Mouse (Mus musculus) heart, adult 8-10 months (tissue): Measurements from ENCODE around the gene Pskh1. TPM values are rescaled to one million over a fixed set of nuclear protein-coding genes. Genes with fewer than 3 reads are reported as not detected.

ENCODE experiments used
- DNase-seq: peaks from one replicate; pipeline ENCODE4 v3.0.0; 2022; ENCODE audit warnings: low spot score
- total RNA-seq, 4 experiments: library from RNA; stranded (reverse); gene quantifications; 2 replicates each; pipeline ENCODE4 v1.2.4; 2022

The Pskh1 gene
- total RNA-seq, 4 experiments from 2014 or later, result 15.6 to 19.2 (median 18.1) TPM

DNA sequence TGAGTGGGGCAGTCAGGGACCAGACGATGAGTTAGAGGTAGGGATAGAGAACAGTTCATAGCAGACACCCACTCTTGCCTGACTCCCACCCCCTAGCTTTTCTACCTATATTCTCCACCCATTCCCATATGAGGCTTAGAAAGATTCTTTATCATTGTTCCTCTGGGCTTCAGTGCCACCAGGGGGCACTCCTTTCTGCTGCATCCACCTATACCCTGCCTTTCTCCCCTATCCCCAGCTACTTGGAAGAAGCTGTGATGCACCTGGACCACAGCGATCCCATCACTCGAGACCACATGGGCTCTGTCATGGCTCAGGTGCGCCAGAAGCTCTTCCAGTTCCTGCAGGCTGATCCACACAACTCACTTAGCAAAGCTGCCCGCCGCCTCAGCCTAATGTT is 7.8 kb upstream of the Pskh1 start:
- no peak for DNase-seq

DNA sequence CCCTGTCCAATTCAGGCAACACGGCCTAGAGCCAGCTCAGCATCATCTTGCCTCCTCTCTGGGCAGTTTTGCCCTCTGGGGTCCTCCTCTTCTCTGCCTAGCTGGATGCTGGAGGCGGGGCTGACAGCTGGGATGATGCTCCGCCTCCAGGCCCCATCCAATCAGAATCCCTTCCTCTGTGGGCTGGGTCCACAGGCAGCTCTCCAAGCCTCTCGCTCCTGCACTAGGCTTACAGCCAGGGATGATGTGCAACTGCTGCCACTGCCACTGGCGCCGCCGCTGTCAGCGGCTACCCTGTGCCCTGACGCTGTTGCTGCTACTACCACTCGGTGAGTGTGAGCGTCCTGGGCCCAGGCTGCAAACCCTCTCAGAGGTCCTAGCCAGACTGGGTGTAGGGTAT is 6.9 kb upstream of the Pskh1 start, which contains the start of gene Nrn1l:
Gene Nrn1l (plus strand): TSS at position 229 of the 400 bp plus-strand sequence.
- peak; percentile 53 for DNase-seq

DNA sequence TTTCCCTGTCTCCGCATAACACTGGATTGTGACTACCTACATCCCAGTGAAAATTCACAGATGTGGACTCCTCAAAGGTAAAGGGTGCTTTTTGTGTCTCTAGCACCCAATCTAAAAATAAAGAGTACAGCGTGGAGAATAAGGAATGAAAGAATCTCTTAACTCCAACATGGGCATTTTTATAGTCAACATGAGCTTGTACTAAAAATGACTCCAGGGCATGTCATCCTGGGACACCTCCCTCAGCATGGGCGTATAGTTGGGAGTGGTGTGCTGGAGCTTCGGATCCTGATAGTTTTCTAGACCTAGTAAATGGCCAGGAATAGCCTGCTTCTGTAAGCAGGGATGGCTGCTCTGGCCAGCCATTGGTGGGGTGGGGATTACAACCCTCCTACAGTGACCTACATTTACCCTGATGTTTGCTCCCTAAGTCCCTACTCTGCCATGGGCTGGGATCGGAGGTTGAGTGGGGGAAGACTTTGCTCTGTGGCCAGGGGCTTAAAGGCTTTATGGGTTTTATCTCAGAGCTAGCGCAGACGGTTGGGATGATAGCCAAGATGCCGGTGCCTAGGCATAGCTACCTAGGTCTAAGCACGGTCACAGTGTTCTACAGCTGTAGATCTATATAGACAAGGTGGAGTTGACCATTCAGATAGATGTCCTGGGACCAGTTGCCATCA is 2.3 kb upstream of the Pskh1 start:
- no peak for DNase-seq

DNA sequence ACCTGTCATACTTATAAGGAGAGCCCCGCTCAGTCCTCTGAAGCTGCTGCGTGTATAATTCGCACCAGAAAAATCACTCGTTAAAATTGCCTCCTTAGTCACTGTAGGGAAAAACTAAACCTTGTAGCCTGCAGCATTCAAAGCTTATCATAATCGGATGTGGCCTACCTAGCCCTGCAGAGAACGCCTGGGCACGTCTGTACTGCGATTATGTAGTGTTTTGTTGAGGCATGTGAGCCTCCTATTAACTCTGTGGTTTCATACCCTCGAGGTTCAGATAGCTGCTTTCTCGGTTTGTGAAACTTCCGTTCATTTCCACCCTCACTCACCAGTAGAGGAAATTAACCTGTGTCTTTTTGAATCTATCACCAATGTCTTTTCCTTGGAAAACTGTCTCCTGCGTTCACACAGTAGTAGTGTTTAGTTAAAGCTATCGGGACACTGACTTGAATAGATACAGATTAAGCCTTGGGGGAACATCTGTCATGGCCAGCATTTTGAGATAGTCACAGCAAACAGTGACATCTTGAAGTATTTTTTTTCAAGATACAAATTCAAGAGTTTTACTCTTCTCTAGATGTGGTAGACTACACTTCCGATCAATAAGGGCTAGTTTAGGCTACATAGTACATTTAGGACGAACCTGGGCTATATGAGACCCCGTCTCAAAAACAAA is 838 bp downstream of the Pskh1 start:
- no peak for DNase-seq

DNA sequence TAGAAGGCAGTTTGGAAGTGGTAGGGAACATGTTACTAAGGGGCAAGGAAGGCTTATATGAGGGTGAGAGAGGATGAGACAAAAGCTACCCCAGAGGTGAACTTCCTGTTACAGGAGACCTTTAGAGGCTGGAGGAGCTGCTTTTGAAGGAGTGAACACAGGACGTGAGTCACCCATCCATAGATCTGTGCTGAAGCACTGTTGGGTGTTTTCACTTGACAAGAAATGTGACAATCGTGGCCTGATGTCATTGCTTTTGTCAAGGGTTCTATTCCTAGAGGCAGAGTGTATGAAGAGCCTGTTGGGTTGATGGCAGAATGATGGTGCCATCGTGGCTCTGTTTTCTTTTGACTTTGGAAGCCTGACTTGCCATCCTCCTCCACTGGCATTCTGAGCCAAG is 19.1 kb downstream of the Pskh1 start:
- DNase-seq, result no peak

DNA sequence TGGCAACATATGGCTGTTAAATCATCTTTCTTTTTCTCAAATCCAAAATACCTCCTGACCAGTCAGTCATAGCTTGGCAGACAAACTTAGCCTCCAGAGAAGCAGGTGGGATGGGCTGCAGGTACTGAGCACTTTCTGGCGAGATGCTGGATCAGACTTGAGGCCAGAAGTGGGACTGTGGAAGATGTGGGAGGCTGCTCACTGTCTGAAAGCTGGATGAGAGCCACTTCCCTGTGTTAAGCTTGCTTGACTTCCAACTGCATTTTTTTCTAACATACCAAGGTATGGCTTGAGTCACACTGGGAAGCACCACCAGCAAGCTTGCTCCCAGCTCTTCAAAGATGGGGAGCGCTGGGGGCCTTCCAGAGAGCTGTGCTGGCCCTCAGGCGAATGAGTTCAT is 24.9 kb downstream of the Pskh1 start:
- no peak for DNase-seq

DNA sequence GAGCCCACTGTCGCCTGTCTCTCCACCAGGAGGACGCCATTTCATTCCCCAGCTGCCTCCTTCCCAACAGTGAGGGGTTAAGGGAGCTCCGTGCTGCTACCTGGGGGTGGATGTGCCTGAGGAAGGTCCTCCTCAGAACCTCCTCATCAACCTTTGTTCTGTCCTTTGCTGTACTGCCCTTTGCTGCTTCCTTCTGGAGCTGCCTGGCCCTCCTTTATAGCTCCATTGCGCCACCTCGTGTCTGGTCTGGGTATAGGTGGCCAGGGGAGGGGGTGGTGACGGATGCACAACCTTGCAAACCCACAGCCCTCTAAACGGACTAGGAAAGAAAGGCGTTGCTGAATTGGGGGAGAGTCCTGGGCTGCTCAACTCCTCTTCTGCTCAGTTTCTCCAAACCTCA is 30.4 kb downstream of the Pskh1 start:
- peak; percentile 85 for DNase-seq

DNA sequence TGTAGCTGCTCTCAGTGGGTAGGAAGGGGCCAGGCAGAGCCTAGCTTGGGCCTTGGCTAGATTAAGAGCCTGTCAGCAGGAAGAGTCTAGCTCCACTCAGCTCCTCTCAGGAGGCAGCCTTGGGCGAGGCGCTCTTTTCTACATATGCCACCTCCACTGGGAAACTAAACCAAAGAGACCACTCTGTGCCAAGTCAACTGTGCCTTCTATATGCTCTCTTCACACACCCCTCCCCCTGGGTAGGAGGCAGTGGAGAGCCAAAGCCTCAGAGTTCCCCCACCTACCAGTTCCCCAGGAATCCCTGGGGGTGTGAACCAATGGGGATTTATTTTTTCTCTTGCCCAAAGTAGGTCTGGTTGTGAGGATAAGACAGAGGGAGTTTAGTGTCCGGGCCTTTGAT is 31.0 kb downstream of the Pskh1 start:
- DNase-seq, result no peak

DNA sequence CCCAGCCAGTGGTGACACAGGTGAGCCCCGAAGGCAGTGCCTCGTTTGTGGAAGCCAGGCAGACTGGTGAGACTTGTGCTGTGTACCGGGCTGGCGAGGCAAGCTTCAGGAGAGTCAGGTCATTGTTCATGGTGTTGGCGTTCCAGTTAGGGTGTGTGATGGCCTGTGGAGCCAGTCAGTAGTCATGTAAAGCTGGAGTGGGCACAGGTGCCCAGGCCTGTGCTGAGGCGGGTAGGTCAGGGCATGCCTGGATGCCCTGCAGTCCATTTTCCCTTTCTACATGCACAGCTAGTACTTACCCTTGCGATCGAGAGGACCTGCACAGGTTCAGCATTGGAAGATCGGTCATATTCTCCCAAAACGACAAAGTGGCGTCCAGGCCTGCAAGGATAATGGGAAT is 32.3 kb downstream of the Pskh1 start:
- no peak for DNase-seq

DNA sequence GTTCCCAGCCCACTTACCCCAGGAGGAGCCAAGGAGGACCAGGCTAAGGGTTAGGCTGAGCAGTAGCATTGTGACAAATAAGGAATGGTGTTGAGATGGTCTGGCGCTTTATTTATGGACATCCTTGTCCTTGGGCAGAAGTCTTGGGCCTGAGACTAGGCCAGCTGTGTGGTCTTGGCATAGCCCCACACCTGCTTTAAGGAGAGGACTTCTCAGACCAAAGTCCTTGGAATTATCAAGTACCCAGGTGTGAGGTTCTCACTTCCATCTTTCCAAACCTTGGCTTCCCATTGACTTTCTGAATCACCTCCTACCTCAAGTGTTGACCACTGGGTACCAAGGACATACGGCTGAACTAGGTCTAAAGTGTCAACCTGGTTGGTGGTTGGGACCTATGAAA is 33.5 kb downstream of the Pskh1 start, which contains the start of gene Ctrl:
Gene Ctrl (minus strand): TSS at position 101 of the 400 bp plus-strand sequence.
- DNase-seq, result no peak

DNA sequence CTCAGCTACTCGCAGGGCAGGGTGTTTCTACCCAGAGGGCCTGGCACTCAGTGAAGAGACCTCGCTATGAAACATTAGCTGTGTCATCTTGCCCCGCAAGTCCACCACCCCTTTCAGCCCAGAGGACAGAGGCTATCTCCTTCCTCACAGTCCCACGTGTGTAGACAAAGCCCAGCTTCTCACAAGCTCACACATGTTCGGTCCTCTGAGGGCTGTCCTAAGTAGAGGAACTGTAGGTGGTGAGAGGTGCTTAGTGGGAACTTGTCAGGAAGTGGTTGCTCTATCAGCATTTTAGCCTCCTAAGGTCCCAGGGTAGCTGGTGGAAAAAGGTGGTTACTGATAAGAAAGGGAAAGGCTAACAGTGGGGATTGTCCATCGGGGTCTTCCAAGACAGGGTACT is 34.9 kb downstream of the Pskh1 start:
- DNase-seq, result no peak

DNA sequence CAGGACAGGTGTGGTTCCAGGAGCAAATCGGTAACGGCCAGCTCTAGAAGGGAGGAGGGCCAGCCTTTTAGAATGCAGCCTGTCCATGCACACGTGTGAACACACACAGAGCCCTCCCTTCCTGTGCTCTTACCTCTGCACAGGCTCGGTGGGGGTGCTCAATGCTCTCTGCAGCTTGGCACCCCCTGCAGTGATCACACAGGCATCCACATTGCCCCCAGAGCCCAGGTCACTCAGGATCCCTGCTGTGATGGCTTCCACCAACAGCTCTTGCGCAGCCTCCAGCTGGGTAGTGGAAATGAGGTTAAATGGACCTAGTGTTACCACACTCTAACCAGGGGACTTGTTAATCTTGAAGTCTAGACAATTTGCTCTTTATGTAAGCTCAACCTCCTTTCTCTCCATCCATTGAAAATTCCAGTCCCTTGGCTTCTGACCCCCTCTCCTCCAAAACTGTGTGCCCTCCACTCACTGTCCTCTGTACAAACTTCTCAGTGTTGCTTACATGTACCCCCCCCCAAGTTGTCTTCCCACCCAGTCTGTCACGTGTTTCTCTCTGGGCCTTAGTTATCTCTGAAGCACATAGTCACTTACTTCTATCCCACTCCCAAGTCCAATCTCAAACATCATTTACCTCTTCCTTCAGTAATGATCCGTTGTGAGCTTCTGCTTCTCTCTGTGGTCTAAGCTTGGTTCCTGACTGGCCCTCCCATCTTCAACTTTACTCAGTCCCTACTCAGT is 35.8 kb downstream of the Pskh1 start:
- DNase-seq, result no peak

DNA sequence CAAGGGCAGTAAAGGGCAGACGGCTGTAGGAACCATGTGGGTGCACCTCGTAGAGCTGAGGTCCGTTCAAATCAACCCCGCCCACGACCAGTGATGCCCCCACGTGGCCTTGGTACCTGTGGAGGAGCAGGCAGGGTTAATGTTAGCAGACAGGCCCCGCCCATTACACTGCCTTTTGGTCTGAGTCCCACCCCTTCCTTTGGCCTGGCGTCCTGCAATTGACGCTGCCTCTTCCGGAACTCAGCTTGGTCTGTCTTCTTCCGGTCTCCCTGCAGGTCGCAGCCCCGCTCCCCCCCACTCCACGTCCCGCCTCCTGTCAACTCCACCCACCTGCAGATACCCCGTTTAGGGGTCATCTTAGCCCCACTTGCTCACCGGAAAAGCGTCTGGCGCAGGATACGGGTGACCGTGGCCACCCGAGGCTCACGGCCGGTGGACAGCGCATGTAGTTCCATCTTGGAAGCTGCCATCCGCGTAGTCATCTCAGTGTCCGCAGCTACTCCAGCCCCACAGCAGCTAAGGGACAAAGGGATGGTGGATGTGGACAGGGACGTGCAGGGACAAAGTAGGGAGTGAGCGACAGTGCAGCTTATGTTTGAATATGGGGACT is 36.7 kb downstream of the Pskh1 start:
- peak; percentile 90 for DNase-seq

DNA sequence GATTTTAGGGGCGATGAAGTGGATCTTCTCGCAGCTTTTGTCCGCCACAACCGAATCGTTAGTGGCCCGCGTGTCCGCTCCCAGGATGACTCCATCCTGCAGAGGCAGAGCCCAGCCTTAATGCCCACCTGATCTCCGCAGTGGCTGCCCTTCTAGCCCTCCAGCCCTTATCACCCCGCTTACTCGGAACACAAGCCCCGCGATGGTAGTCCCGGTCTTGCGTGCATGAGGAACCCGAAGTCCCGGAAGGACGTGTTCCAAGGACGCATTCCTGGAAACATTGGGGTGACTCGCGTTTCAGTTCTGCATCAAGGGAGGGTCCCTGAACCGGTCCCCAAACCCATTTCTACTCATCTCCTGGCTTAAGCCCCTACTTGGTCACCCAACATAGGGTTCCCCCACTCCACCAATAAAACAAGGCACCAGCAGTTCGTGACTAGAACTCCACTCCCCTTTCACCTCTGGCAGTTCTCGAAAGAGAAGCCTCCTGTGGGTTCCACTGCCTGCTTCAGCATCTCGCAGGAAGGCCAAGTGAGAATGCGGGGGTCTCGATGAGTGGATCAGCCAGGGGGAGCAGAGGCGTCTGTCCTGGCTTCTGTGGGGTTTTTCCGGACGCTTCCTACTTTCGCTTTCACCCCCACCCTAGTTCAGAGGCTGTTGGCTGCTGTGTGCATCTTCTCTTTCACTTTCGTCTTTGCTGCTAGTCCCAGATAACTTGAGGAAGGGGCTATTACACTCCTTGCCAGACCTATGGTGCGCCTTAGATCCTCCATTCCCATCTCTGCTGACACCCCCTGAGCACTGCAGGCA is 37.5 kb downstream of the Pskh1 start:
- peak; percentile 63 for DNase-seq

DNA sequence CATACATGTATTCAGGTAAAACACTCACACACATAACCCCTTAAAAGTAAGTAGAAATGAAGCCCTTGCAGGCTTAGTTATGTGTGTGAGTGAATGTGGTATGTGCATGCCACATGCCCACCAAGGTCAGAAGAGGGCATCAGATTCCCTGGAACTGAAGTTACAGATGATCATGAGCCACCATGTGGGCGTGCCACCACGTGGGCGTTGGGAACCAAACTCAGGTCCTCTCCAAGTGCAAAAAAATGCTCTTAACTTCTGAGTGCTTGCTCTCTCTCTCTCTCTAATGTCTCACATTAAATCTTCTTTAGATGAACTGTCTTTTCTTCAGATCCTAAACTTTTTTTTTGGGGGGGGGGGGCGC is 38.0 kb downstream of the Pskh1 start, which contains the start of gene Psmb10:
Gene Psmb10 (minus strand): TSS at position 139 of the 364 bp plus-strand sequence.
- no peak for DNase-seq

DNA sequence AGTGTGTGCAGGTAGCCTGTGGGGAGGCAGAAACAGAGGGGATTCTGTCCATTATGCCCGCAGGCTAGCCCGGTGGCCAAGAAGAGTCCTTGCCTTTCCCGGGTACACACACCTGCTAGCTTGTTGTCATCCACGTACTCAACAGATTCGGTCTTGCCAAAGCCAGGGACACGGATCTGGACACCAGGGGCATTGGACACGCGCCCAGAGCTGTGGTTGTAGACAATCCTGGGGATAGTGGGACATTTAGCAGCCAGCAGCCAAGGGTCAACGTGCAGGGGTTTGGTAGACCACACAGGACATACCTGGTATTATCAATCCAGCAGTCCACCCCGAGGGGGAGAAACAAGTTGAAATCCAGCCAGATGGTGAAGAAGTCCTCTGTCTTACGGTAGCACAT is 41.8 kb downstream of the Pskh1 start:
- no peak for DNase-seq

DNA sequence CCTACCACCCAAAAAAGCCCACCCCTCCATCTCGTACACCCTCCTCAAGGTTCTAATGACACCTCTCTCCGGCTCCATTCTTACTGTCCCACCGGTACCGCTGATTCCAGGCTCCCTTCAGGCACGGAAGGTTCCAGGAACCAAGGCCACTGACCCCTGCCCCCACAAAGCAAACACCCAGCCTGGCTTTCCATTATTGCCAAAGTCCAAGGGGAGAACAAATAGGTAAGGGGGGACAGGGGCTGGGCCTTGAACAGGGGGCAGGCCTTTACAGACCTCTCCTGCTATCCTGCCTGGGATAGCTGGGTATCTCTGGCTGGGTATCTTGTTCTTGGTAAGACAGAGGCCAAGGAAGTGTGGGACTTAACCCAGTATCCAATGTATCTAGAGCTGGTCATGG is 42.3 kb downstream of the Pskh1 start:
- DNase-seq, result no peak

DNA sequence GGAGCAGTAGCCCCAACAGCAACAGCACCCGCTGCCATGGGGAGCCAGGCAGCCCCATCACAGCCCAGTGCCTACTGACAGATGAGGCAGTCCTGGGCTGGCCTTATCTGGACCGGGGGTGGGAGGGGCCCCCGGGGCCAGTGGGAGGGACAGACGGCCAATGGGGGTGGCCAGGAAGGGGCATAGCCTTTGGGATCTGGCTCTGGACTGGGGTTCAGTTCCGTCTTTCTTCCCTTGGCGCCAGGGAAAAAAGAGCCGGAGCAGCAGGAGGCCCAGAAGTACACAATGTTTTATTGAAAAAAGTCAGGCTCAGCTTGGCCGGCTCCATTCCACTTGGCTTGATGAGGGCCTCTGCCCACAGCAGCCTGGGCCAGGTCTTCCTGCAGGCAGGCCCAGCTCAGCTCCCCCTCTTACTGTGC is 43.1 kb downstream of the Pskh1 start, which contains the start of gene Lcat:
Gene Lcat (minus strand): TSS at position 62 of the 419 bp plus-strand sequence.
- DNase-seq, result no peak

DNA sequence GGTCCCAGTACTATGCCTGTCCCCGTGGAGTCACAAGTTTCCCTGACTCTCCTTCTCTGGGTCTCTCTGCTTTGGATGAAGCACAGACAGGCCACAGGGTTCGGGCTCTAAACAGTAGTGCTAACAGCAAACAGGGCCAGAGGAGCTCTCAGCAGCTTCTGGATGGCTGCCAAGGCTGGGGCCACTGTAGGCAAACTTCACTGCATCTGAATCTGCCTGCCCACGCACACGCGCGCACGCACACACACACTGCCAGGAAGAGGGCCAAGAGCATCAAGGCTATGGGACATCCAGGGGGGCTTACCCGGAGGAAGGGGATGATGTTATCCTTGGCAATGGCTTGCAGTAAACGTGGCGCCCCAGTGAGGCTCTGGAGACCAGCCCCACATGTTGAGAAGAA is 49.1 kb downstream of the Pskh1 start:
- DNase-seq, result no peak

DNA sequence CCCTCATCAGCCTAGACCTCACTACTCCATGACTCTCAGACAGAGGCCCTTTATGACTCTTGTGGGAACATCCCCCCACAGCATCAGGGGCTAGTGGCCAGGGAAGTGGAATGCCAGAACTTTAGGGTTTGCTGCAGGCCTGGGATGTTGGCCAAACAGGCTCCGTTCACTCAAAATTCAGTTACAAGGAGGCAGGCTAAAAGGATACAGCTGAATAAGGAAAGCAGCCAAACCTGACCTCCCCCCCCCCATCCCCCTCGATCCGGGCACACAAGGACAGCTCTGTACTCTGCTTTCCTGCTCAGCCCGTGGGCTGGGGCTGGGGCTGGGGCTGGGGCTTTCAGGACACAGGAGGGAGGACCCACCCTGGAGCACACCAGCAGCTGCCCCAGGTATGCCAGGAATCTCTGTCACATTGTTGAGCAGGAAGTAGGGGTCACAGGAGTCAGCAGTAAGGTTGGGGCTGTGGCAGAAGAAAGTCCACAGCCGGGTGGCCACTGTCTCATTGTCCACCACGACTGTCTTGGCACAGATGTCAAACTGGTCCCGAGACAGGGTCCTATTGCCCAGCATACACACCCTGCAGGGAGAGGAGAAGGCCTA is 50.9 kb downstream of the Pskh1 start:
- peak; percentile 33 for DNase-seq

DNA sequence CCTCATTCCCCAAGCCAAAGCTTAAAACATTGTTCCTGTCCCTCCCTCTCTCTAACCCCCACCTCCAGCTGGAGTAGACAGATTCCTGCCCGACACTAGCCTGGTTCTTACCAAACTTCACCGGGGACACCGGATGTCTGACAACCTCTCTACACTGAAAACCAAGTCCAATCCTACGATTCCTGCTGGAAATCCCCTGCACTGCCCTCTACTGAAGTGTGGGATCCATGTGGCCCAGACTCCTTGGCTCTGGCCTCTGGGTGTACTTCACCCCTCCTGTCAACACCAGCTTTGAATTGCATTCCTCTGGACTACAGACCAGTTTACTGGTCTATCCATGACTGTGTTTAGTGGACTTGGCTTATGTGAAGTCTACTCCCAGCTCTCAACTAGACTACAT is 56.3 kb downstream of the Pskh1 start:
- DNase-seq, result peak; percentile 45
